Mouse (Mus musculus): ENCODE results near the gene Necap2.

- TF ChIP-seq POLR2A (IDR thresholded peaks at IDR 0.05; ENCODE audit: insufficient read length, low read depth) (no peak), SRF (IDR thresholded peaks at IDR 0.05; ENCODE audit: control insufficient read depth, insufficient read length, low read depth) (no peak), MYOG (IDR thresholded peaks at IDR 0.05; ENCODE audit: control insufficient read depth in 1 of 3, insufficient read depth in 1 of 3, insufficient read length in 2 of 3, low read depth in 2 of 3) (no peak), MAX (IDR thresholded peaks at IDR 0.05; ENCODE audit: low read depth) (no peak), POLR2AphosphoS2 (IDR thresholded peaks at IDR 0.05; ENCODE audit: insufficient read length, low read depth) (no peak), MYOD1 (IDR thresholded peaks at IDR 0.05; ENCODE audit: control insufficient read depth in 1 of 3, insufficient read length in 2 of 3, low read depth in 2 of 3) (no peak), TCF3 (IDR thresholded peaks at IDR 0.05; ENCODE audit: insufficient read length, low read depth) (no peak), USF1 (IDR thresholded peaks at IDR 0.05; ENCODE audit: low read depth) (no peak)
Measured at GRCm38 (mm10) chr4:141017657-141018436, 60.3 kb downstream of the Necap2 start.
